Mouse (Mus musculus) kidney, adult 2 months (tissue): ENCODE data around the gene Tmigd1. TPM values are rescaled to one million over a fixed set of nuclear protein-coding genes. Genes with fewer than 3 reads are reported as not detected.

ENCODE experiments used
- DNase-seq: peaks from one replicate; pipeline ENCODE4 v3.0.0; 2021
- H3K27ac ChIP-seq: fragments of 200-500 bp; 2 replicates; pipeline ENCODE4 v1.5.1; 2012; ENCODE audit warnings: low read depth, low read length, control low read depth, inconsistent platforms; ENCODE audit not compliant: insufficient read depth
- H3K27me3 ChIP-seq: fragments of 200-500 bp; replicated peaks from 2 replicates; pipeline ENCODE4 v1.6.1; 2012; ENCODE audit warnings: mild to moderate bottlenecking, moderate library complexity, low read length, inconsistent platforms; ENCODE audit not compliant: control insufficient read depth, insufficient read depth
- H3K36me3 ChIP-seq: fragments of 200-500 bp; 2 replicates; pipeline ENCODE4 v1.6.1; 2012; ENCODE audit warnings: mild to moderate bottlenecking, moderate library complexity, low read length, inconsistent platforms; ENCODE audit not compliant: control insufficient read depth, insufficient read depth
- H3K4me1 ChIP-seq: fragments of 200-500 bp; 2 replicates; pipeline ENCODE4 v1.6.1; 2011; ENCODE audit warnings: low read length; ENCODE audit not compliant: control insufficient read depth, insufficient read depth
- H3K4me3 ChIP-seq: fragments of 200-500 bp; 2 replicates; pipeline ENCODE4 v1.5.1; 2011; ENCODE audit warnings: mild to moderate bottlenecking, low read depth, low read length, control low read depth; ENCODE audit not compliant: insufficient read depth
- CTCF ChIP-seq: fragments of 200-500 bp; conservative IDR thresholded peaks from 2 replicates; pipeline ENCODE4 v1.5.1; 2011; ENCODE audit warnings: low read depth, mild to moderate bottlenecking, control low read depth, low read length, moderate library complexity, mixed read lengths; ENCODE audit not compliant: insufficient read depth, insufficient read length
- POLR2A ChIP-seq: fragments of 200-500 bp; IDR thresholded peaks from one replicate; pipeline ENCODE4 v1.6.1; 2011; ENCODE audit warnings: low read depth, low read length, control low read depth
- WGBS: fragments of 180-500 bp; shearing (Covaris S2); methylation state at CpG from one replicate; pipeline ENCODE4 v1.1.7; 2018; 5-methylcytosine and 5-hydroxymethylcytosine counted together
- polyA plus RNA-seq: library from polyadenylated mRNA; depleted of rRNA; stranded (reverse); fragments of >200 nt; gene quantifications from 2 replicates; pipeline ENCODE4 v1.2.3, GENCODE M21; 2012; rRNA removed

The Tmigd1 gene
- polyA plus RNA-seq, 1 experiment: 36.1 TPM

GRCm38 (mm10) chr11:76944839-76945238 is 42.9 kb downstream of the Tmigd1 start:
- no peak overlapping the region for H3K4me3 ChIP-seq
- WGBS: 71% methylated on average over 6 of the region's 6 CpGs
- DNase-seq: no peak
- peaks cover 8% of the 10 kb centered on the region; the same call in 1 of the 2 replicates for H3K4me1 ChIP-seq
- no peaks in the 10 kb centered on the region for H3K36me3 ChIP-seq
- H3K27ac ChIP-seq: peak overlapping the region; percentile 94
- TF ChIP-seq POLR2A: no peak
- TF ChIP-seq CTCF: no peak
- H3K27me3 ChIP-seq: no peaks in the 10 kb centered on the region

GRCm38 (mm10) chr11:76945386-76946202 is 43.6 kb downstream of the Tmigd1 start:
- H3K27ac ChIP-seq: peak overlapping the region; percentile 94
- H3K27me3 ChIP-seq: no peaks in the 10 kb centered on the region
- TF ChIP-seq POLR2A (peak; percentile 56), CTCF (no peak)
- H3K4me1 ChIP-seq: peaks cover 8% of the 10 kb centered on the region; the same call in 1 of the 2 replicates
- peak overlapping the region; percentile 77 for H3K4me3 ChIP-seq
- H3K36me3 ChIP-seq: no peaks in the 10 kb centered on the region
- 1% methylated on average over 56 of the region's 58 CpGs for WGBS
- DNase-seq: peak; percentile 96

GRCm38 (mm10) chr11:76946203-76946585 is 44.2 kb downstream of the Tmigd1 start:
- Histone ChIP-seq H3K27me3 (no peaks in the 10 kb centered on the region), H3K27ac (peak overlapping the region; percentile 51; the same call in 1 of the 2 replicates), H3K4me1 (peaks cover 8% of the 10 kb centered on the region; the same call in 1 of the 2 replicates), H3K4me3 (peak overlapping the region; percentile 77), H3K36me3 (no peaks in the 10 kb centered on the region)
- WGBS: 3% methylated on average over 8 of the region's 8 CpGs
- DNase-seq: peak; percentile 10
- TF ChIP-seq CTCF (no peak), POLR2A (no peak)

- Histone ChIP-seq H3K27ac (0 out of 2 replicates have a peak overlapping the region, but pooled peaks have one; percentile 46), H3K36me3 (peaks cover 14% of the 10 kb centered on the region), H3K4me3 (no peak overlapping the region), H3K4me1 (no peaks in the 10 kb centered on the region; the same call in 1 of the 2 replicates), H3K27me3 (no peaks in the 10 kb centered on the region)
- whole genome bisulfite sequencing: 28% methylated on average over 2 of the region's 2 CpGs
- TF ChIP-seq POLR2A (no peak), CTCF (no peak)
- peak; percentile 51 for DNase-seq
Observed at GRCm38 (mm10) chr11:76953536-76953935, 51.6 kb downstream of the Tmigd1 start.

- peaks cover 25% of the 10 kb centered on the region for H3K36me3 ChIP-seq
- 94% methylated on average over 3 of the region's 3 CpGs for WGBS
- TF ChIP-seq CTCF (no peak), POLR2A (no peak)
Observed at GRCm38 (mm10) chr11:76965703-76966102, 63.7 kb downstream of the Tmigd1 start.

More at GRCm38 (mm10) chr11:76965703-76966102, 63.7 kb downstream of the Tmigd1 start:
- Histone ChIP-seq H3K4me1 (no peaks in the 10 kb centered on the region), H3K4me3 (no peak overlapping the region), H3K27me3 (no peaks in the 10 kb centered on the region), H3K27ac (no peak overlapping the region)
- no peak for DNase-seq

Other genes with a start within 250 kb of the Tmigd1 start
- not detected in 2 replicates for gene Bhlha9, start 229.7 kb upstream of the Tmigd1 start, polyA plus RNA-seq
- gene Trarg1, start 222.4 kb upstream of the Tmigd1 start, polyA plus RNA-seq: 2.8 and 2.9 TPM in 2 replicates
- gene Gosr1, start 138.6 kb upstream of the Tmigd1 start, polyA plus RNA-seq: 22.8 and 24.3 TPM in 2 replicates
- gene Cpd, start 55.1 kb upstream of the Tmigd1 start, polyA plus RNA-seq: 28.6 and 30.5 TPM in 2 replicates
- 26.1 and 27.8 TPM in 2 replicates for gene Blmh, start 22.6 kb downstream of the Tmigd1 start, polyA plus RNA-seq
- gene Slc6a4, start 96.4 kb downstream of the Tmigd1 start, polyA plus RNA-seq: 12.8 and 14.6 TPM in 2 replicates
- gene Nsrp1, start 176.3 kb downstream of the Tmigd1 start, polyA plus RNA-seq: 1.3 and 1.8 TPM in 2 replicates